Mouse (Mus musculus) stomach, postnatal 0 days (tissue): ENCODE measurements around the gene Rnf220. TPM values are rescaled to one million over a fixed set of nuclear protein-coding genes. Genes with fewer than 3 reads are reported as not detected.

ENCODE experiments used
- ATAC-seq: fragments of 200-750 bp; cut with Nextera tagmentation; 2 replicates; pipeline ENCODE4 v1.8.0; 2017; ENCODE audit not compliant: low FRiP score, low TSS enrichment
- DNase-seq: peaks from one replicate; pipeline ENCODE4 v3.0.0-alpha.2; 2016; ENCODE audit warnings: low spot score
- H3K27ac ChIP-seq: fragments of 300-500 bp; sonication (generic); replicated peaks from 2 replicates; pipeline ENCODE4 v1.5.1; 2014; ENCODE audit warnings: mild to moderate bottlenecking, control low read depth
- H3K27me3 ChIP-seq: fragments of 300-500 bp; sonication (generic); 2 replicates; pipeline ENCODE4 v1.6.1; 2014; ENCODE audit warnings: low read length; ENCODE audit not compliant: control insufficient read depth, insufficient read depth
- H3K36me3 ChIP-seq: fragments of 300-500 bp; sonication (generic); 2 replicates; pipeline ENCODE4 v1.6.1; 2014; ENCODE audit warnings: low read length, mixed read lengths; ENCODE audit not compliant: control insufficient read depth, insufficient read depth
- H3K4me1 ChIP-seq: fragments of 300-500 bp; sonication (generic); replicated peaks from 2 replicates; pipeline ENCODE4 v1.6.1; 2014; ENCODE audit warnings: antibody characterized with exemption; ENCODE audit not compliant: control insufficient read depth, insufficient read depth
- H3K4me2 ChIP-seq: fragments of 300-500 bp; sonication (generic); replicated peaks from 2 replicates; pipeline ENCODE4 v1.6.1; 2014; ENCODE audit warnings: low read depth, mild to moderate bottlenecking, control low read depth, moderate library complexity
- H3K4me3 ChIP-seq: fragments of 300-500 bp; sonication (generic); 2 replicates; pipeline ENCODE4 v1.5.1; 2014; ENCODE audit warnings: low read depth, low read length, control low read depth
- H3K9ac ChIP-seq: fragments of 300-500 bp; sonication (generic); 2 replicates; pipeline ENCODE4 v1.6.1; 2014; ENCODE audit warnings: mild to moderate bottlenecking, low read length, control low read depth, mixed read lengths
- H3K9me3 ChIP-seq: fragments of 300-500 bp; sonication (generic); 2 replicates; pipeline ENCODE4 v1.6.1; 2016; ENCODE audit warnings: low read length; ENCODE audit not compliant: control insufficient read depth
- CTCF ChIP-seq: IDR thresholded peaks from 2 replicates; pipeline ENCODE4 v1.5.1; 2016; ENCODE audit warnings: antibody characterized with exemption, low read depth, mild to moderate bottlenecking, moderate library complexity
- EP300 ChIP-seq: optimal IDR thresholded peaks from 2 replicates; pipeline ENCODE3; 2016; ENCODE audit warnings: antibody characterized with exemption
- WGBS: fragments of 180-500 bp; shearing (Covaris S2); extraction: QIAGEN DNeasy Blood & Tissue Kit; methylation state at CpG from one replicate; pipeline ENCODE4 v1.1.7; 2014; 5-methylcytosine and 5-hydroxymethylcytosine counted together
- polyA plus RNA-seq: library from polyadenylated mRNA; unstranded; fragments of >200 nt; fragmentation: Nextera tagmentation; extraction: Ambion mirVana; gene quantifications from 2 replicates; pipeline ENCODE4 v1.2.1, GENCODE M21; 2015

Gene Rnf220
- polyA plus RNA-seq, 1 experiment from 2014 or later = 33.0 TPM

DNA sequence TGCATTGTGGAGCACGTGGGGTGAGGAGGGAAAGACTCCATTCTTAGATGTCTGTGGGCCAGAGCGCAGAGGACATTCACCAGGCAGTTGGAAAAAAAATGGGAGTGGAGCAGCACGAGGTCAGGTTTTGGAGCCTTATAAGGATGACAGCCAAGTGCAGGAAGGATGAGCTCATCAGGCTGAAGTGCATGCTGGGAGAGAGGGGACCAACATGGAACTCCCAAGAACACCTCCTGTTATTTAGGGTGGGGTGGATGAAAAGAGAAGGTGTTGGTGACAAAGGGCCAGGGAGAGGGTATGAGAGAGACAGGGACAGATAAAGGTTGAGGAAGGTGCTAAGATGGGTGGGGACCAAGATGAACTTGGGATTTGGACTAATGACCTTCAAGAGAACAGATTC, 127.3 kb downstream of the Rnf220 start:
- Histone ChIP-seq H3K9ac (no peak overlapping the region), H3K27me3 (no peaks in the 10 kb centered on the region), H3K9me3 (no peaks in the 10 kb centered on the region), H3K4me2 (no peak overlapping the region), H3K4me1 (0 out of 2 replicates have a peak, but pooled peaks cover 3% of the 10 kb centered on the region), H3K4me3 (no peak overlapping the region), H3K27ac (no peak overlapping the region), H3K36me3 (no peaks in the 10 kb centered on the region)
- ATAC-seq (no peak), DNase-seq (no peak)
- WGBS = 54% methylated on average over 3 of the region's 3 CpGs
- no peak for TF ChIP-seq CTCF

DNA sequence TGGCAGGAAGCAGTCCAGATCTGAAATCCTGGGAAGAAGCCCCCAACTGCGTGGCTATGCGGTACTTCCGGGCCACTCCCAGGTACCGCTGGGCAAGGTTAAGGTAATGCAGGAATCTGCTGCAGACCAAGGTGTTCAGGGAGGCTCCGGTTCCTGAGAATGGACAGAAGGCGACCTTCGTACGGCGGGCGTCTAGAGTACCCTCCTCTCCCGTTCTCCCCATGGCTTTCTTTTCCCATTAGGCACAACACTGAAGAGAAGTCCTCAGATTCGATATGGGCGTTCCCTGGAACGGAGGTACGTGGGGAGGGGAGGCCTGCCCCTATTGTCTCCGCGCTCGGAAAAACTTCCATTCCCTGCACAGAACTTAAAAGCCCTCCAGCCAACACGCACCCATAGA, 129.5 kb downstream of the Rnf220 start:
- H3K27me3 ChIP-seq = no peaks in the 10 kb centered on the region
- ATAC-seq (no peak), DNase-seq (no peak)
- WGBS = 87% methylated on average over 19 of the region's 19 CpGs
- no peak overlapping the region for H3K4me2 ChIP-seq
- no peak overlapping the region for H3K9ac ChIP-seq
- H3K9me3 ChIP-seq = no peaks in the 10 kb centered on the region
- 0 out of 2 replicates have a peak, but pooled peaks cover 3% of the 10 kb centered on the region for H3K4me1 ChIP-seq
- TF ChIP-seq CTCF = no peak
- TF ChIP-seq EP300 = no peak
- no peaks in the 10 kb centered on the region for H3K36me3 ChIP-seq
- no peak overlapping the region for H3K27ac ChIP-seq
- H3K4me3 ChIP-seq = no peak overlapping the region

DNA sequence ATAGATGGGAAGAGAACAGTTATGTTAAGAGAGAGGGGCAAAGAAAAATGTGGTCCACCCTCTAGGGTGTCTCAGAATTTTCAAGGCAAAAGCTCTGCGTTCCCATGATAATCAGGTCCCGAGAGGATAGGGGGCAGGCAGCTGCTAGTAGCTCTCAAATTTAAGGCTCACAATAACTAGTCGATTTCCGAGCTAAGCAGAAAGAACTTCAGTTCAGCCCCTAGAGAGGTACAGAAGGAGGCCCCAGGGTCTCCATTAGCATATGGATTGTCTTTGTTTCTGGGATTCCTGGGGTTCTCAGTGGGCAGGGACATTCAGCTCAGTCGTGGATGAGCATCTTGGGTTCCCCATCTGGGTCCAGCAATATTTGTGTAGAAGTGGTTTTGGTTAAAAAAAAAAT, 134.8 kb downstream of the Rnf220 start:
- no peak overlapping the region for H3K27ac ChIP-seq
- ATAC-seq (no peak), DNase-seq (no peak)
- H3K4me1 ChIP-seq = 0 out of 2 replicates have a peak, but pooled peaks cover 2% of the 10 kb centered on the region
- no peak overlapping the region for H3K4me3 ChIP-seq
- H3K9me3 ChIP-seq = no peaks in the 10 kb centered on the region
- no peak for TF ChIP-seq EP300
- no peak for TF ChIP-seq CTCF
- H3K36me3 ChIP-seq = no peaks in the 10 kb centered on the region
- H3K4me2 ChIP-seq = no peak overlapping the region
- no peak overlapping the region for H3K9ac ChIP-seq
- WGBS = 55% methylated on average over 5 of the region's 5 CpGs
- no peaks in the 10 kb centered on the region for H3K27me3 ChIP-seq

DNA sequence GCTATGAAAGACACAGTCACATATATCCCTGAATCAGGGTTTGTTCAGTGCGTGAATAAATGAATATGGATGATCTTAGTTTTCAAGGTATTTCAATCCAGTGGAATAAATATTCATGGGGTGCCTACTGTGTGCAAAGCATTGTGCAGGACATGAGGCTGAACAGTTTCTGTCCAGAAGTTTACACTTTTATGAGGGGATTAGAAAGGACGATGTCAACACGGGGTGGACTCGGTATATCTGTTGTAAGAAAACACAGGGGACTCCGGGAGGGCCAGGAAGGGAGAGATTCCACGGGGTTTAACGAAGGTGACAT, 135.3 kb downstream of the Rnf220 start:
- 39% methylated on average over 7 of the region's 7 CpGs for WGBS

DNA sequence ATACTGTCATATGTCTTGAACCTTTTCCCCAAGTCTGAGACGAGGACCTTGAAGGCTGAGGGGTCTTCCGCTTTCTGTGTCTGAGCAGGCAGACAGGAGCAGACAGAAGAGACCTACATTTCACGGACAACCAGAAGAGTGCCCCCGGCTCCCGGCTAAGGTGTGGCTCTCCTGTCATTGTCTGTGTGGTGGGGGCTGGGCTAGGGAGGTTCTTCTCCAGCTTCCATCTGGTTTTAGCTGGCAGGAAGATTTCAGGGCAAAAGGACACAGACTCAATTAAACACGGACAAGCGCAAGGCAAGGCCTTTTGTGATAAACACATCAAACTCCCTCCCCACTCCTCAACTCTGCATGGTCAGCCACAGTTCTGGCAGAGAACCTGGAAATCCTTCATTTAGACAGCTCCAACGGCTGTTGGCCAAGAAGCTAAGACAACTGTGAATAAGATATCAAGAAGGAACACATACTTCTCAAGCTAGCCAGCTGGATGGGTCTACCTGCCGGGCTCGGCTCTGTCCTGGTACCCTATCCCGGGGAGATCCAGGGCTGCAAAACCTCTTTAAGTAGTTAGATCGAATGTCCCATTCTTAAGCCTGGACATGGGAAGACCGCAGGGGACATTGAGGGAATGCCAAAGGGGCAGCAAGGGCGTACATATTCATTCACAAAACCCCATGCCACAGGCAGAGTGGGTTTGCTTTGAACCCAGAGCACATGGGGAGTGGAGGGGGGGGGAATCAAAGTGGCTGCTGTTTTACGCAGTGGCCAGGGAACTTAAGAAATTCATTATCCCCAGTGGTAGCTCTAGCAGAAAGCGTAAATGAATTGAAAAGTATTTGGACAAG, 135.9 kb downstream of the Rnf220 start:
- DNase-seq (no peak), ATAC-seq (no peak)
- Histone ChIP-seq H3K36me3 (no peaks in the 10 kb centered on the region), H3K4me1 (0 out of 2 replicates have a peak, but pooled peaks cover 2% of the 10 kb centered on the region), H3K4me3 (no peak overlapping the region), H3K4me2 (0 out of 2 replicates have a peak overlapping the region, but pooled peaks have one; percentile 5), H3K27ac (no peak overlapping the region), H3K9me3 (no peaks in the 10 kb centered on the region), H3K27me3 (no peaks in the 10 kb centered on the region), H3K9ac (no peak overlapping the region)
- 42% methylated on average over 16 of the region's 16 CpGs for WGBS
- TF ChIP-seq EP300 (no peak), CTCF (no peak)

More for the DNA sequence above, 135.3 kb downstream of the Rnf220 start:
- H3K4me1 ChIP-seq = 0 out of 2 replicates have a peak, but pooled peaks cover 2% of the 10 kb centered on the region
- no peak overlapping the region for H3K4me3 ChIP-seq
- no peak overlapping the region for H3K4me2 ChIP-seq
- no peak overlapping the region for H3K27ac ChIP-seq
- H3K27me3 ChIP-seq = no peaks in the 10 kb centered on the region
- no peak overlapping the region for H3K9ac ChIP-seq
- DNase-seq = no peak
- ATAC-seq = no peak
- no peaks in the 10 kb centered on the region for H3K36me3 ChIP-seq
- no peaks in the 10 kb centered on the region for H3K9me3 ChIP-seq
- TF ChIP-seq CTCF (no peak), EP300 (no peak)

DNA sequence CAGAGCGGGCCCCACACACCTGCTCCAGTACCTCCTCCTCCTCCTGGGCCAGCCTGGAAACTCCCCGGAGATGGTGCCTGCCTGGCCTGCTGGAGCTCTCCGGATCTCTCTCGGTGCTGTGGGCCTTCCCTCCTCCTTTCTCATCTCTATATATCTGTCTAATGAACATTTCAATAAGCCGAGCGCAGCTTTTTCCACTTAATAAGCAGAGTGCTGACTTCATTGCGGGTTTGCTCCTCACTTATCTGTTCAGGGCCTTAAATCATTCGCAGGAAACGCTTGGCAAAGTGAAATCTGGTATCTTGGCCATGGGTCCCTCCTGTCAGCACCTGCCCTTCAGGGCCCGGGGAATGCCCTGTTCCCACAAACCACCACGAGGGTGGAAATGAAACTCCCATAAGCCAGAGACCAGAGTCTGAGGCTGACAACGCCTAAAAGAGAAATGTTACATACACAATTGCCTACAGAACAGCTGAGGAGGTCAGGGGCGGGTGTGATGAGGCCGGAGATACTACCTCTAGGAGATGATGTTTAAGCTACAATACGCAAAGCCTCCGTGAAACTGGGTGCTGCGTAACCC, 137.0 kb downstream of the Rnf220 start:
- no peaks in the 10 kb centered on the region for H3K36me3 ChIP-seq
- H3K27ac ChIP-seq = no peak overlapping the region
- no peak for ATAC-seq
- 0 out of 2 replicates have a peak, but pooled peaks cover 2% of the 10 kb centered on the region for H3K4me1 ChIP-seq
- TF ChIP-seq EP300 = no peak
- TF ChIP-seq CTCF = no peak
- H3K27me3 ChIP-seq = no peaks in the 10 kb centered on the region
- DNase-seq = no peak
- H3K9me3 ChIP-seq = no peaks in the 10 kb centered on the region
- H3K9ac ChIP-seq = no peak overlapping the region
- WGBS = 69% methylated on average over 17 of the region's 17 CpGs
- no peak overlapping the region for H3K4me2 ChIP-seq
- no peak overlapping the region for H3K4me3 ChIP-seq
